Mouse (Mus musculus) bone marrow macrophage, adult 2 months (primary cell): ENCODE data around the gene Adtrp.

Experiments used
- CTCF ChIP-seq: IDR thresholded peaks from 2 replicates; pipeline ENCODE4 v1.5.1; 2012; ENCODE audit warnings: low read depth, mild to moderate bottlenecking, low read length, moderate library complexity
- POLR2A ChIP-seq: IDR thresholded peaks from 2 replicates; pipeline ENCODE4 v1.6.1; 2012; ENCODE audit warnings: mild to moderate bottlenecking, low read depth, low read length, borderline replicate concordance

- TF ChIP-seq CTCF (no peak), POLR2A (no peak)
Measured at GRCm38 (mm10) chr13:41888644-41889043, 41.2 kb upstream of the Adtrp start.
